Mouse (Mus musculus): ENCODE data around the gene Atp2b2. TPM values are rescaled to one million over a fixed set of nuclear protein-coding genes. Genes with fewer than 3 reads are reported as not detected.

Gene Atp2b2
- total RNA-seq, 2 experiments from 2014 or later = 0.10 to 0.28 TPM

GRCm38 (mm10) chr6:113749119-113749685 lies 293.2 kb downstream of the Atp2b2 start:
- no peak for DNase-seq
- intact Hi-C loops (cut with DNase I) = no loop called here
- H3K4me3 ChIP-seq = no peak overlapping the region
- H3K27ac ChIP-seq = no peak overlapping the region
- no peak for TF ChIP-seq CTCF (IDR thresholded peaks at IDR 0.05)

- Histone ChIP-seq H3K4me3 (peak overlapping the region; percentile 29), H3K27ac (no peak overlapping the region)
- DNase-seq = no peak
- intact Hi-C loops (cut with DNase I) = no loop called here
- no peak for TF ChIP-seq CTCF (IDR thresholded peaks at IDR 0.05)
Observed at GRCm38 (mm10) chr6:113748351-113748750, 294.1 kb downstream of the Atp2b2 start.

GRCm38 (mm10) chr6:113747284-113747683 lies 295.1 kb downstream of the Atp2b2 start:
- DNase-seq = no peak
- intact Hi-C loops (cut with DNase I) = no loop called here
- TF ChIP-seq CTCF (IDR thresholded peaks at IDR 0.05) = no peak
- no peak overlapping the region for H3K4me3 ChIP-seq
- no peak overlapping the region for H3K27ac ChIP-seq

GRCm38 (mm10) chr6:113745117-113745516 lies 297.3 kb downstream of the Atp2b2 start:
- no peak for TF ChIP-seq CTCF (IDR thresholded peaks at IDR 0.05)
- intact Hi-C loops (cut with DNase I) = no loop called here
- no peak for DNase-seq
- Histone ChIP-seq H3K27ac (no peak overlapping the region), H3K4me3 (no peak overlapping the region)

- H3K27ac ChIP-seq = no peak overlapping the region
- intact Hi-C loops (cut with DNase I) = loop anchor here (5.0 kb wide), 1 partner anchor 106 kb away; the partner anchor contains the start of gene Irak2
- H3K4me3 ChIP-seq = no peak overlapping the region
- TF ChIP-seq CTCF (IDR thresholded peaks at IDR 0.05) = no peak
- DNase-seq = no peak
Observed at GRCm38 (mm10) chr6:113743111-113743510, 299.3 kb downstream of the Atp2b2 start.

GRCm38 (mm10) chr6:113742321-113742720 lies 300.1 kb downstream of the Atp2b2 start:
- DNase-seq = no peak
- intact Hi-C loops (cut with DNase I) = loop anchor here (5.0 kb wide), 1 partner anchor 105 kb away; the partner anchor contains the start of gene Irak2
- no peak for TF ChIP-seq CTCF (IDR thresholded peaks at IDR 0.05)
- H3K27ac ChIP-seq = no peak overlapping the region
- H3K4me3 ChIP-seq = no peak overlapping the region

- no peak overlapping the region for H3K4me3 ChIP-seq
- DNase-seq = no peak
- H3K27ac ChIP-seq = no peak overlapping the region
- intact Hi-C loops (cut with DNase I) = loop anchor here (5.0 kb wide), 1 partner anchor 104 kb away; the partner anchor contains the start of gene Irak2
- no peak for TF ChIP-seq CTCF (IDR thresholded peaks at IDR 0.05)
Observed at GRCm38 (mm10) chr6:113741425-113741824, 301.0 kb downstream of the Atp2b2 start.

- DNase-seq = peak; percentile 91
- TF ChIP-seq CTCF (IDR thresholded peaks at IDR 0.05) = no peak
- H3K4me3 ChIP-seq = peak within 1 kb of the TSS; percentile 92
- intact Hi-C loops (cut with DNase I) = loop anchor here (5.0 kb wide), 1 partner anchor 103 kb away; the partner anchor contains the start of gene Irak2
- H3K27ac ChIP-seq = peak within 1 kb of the TSS; percentile 93
Observed at GRCm38 (mm10) chr6:113740236-113741217, 301.9 kb downstream of the Atp2b2 start, which contains the start of gene Sec13. TSS of gene Sec13 (minus strand) at chr6:113740743.

GRCm38 (mm10) chr6:113737318-113738046 lies 304.9 kb downstream of the Atp2b2 start:
- no peak for DNase-seq
- TF ChIP-seq CTCF (IDR thresholded peaks at IDR 0.05) = no peak
- no peak overlapping the region for H3K4me3 ChIP-seq
- intact Hi-C loops (cut with DNase I) = no loop called here
- H3K27ac ChIP-seq = no peak overlapping the region

- intact Hi-C loops (cut with DNase I) = no loop called here
- no peak for DNase-seq
- TF ChIP-seq CTCF (IDR thresholded peaks at IDR 0.05) = no peak
- no peak overlapping the region for H3K27ac ChIP-seq
- no peak overlapping the region for H3K4me3 ChIP-seq
Observed at GRCm38 (mm10) chr6:113731296-113731695, 311.1 kb downstream of the Atp2b2 start.

- no peak overlapping the region for H3K4me3 ChIP-seq
- H3K27ac ChIP-seq = no peak overlapping the region
- DNase-seq = no peak
- no peak for TF ChIP-seq CTCF (IDR thresholded peaks at IDR 0.05)
- intact Hi-C loops (cut with DNase I) = no loop called here
Observed at GRCm38 (mm10) chr6:113728181-113728580, 314.2 kb downstream of the Atp2b2 start.

GRCm38 (mm10) chr6:113721061-113721460 lies 321.4 kb downstream of the Atp2b2 start:
- DNase-seq = no peak
- intact Hi-C loops (cut with DNase I) = no loop called here
- no peak overlapping the region for H3K27ac ChIP-seq
- H3K4me3 ChIP-seq = no peak overlapping the region
- TF ChIP-seq CTCF (IDR thresholded peaks at IDR 0.05) = no peak

Data from gastrocnemius, adult 2 months (tissue).